In the genomic region with DNA sequence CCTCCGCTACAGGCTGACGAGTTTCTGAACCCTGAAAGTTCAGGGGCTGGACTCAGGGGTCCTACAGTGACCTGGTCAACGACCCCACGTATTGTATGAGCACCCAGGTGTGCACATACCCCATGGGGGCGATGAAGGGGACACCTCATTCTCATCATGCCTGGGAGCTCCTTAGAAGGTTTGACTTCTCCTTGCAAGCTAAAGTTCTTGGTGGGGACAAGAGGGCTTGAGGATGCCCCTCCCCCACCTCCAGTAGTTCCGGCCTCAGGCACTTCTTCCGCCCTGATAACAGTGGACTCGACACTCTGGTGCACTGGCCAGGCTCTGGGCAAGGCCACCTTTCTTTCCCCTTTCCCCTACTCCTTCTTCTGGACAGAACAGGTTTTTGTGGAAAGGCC, we compare ENCODE assay signal across 8 mouse cellular contexts. TPM values are rescaled to one million over a fixed set of nuclear protein-coding genes. Genes with fewer than 3 reads are reported as not detected.
DNase-seq lines count a peak whose midpoint lies in the region; ATAC-seq and TF ChIP-seq lines count a peak whose summit lies in the region.

No protein-coding gene starts in this region.

- peak overlapping the region; percentile 73 for H3K4me3 ChIP-seq in kidney, adult 2 months (ENCODE audit: insufficient read depth, low read depth, low read length)
- H3K4me3 ChIP-seq in cortical plate, adult 2 months (ENCODE audit: insufficient read depth, low read length), result peak overlapping the region; percentile 49
- H3K4me3 ChIP-seq in lung, postnatal 0 days (ENCODE audit: low read depth, low read length), result peak overlapping the region; percentile 68

- ATAC-seq in lung, postnatal 0 days, result peak; percentile 67

- TF ChIP-seq POLR2A in kidney, adult 2 months (IDR thresholded peaks at IDR 0.05; ENCODE audit: low read depth, low read length), result no peak
- no peak for TF ChIP-seq POLR2A in cortical plate, adult 2 months (IDR thresholded peaks at IDR 0.05; ENCODE audit: extremely low read depth, insufficient read depth, low read length)

- H3K4me2 ChIP-seq in lung, postnatal 0 days (replicated peaks; ENCODE audit: low read depth, low read length), result peak overlapping the region; percentile 81

- H3K36me3 ChIP-seq in kidney, adult 2 months (ENCODE audit: control insufficient read depth, insufficient read depth, low read length), result no peaks in the 10 kb centered on the region
- no peaks in the 10 kb centered on the region; the same call in 1 of the 2 replicates for H3K36me3 ChIP-seq in lung, postnatal 0 days (ENCODE audit: insufficient read depth, low read length)
- H3K36me3 ChIP-seq in splenic B cell, adult 2 months (ENCODE audit: control insufficient read depth, insufficient read depth, low read length, poor library complexity, severe bottlenecking), result no peaks in the 10 kb centered on the region; the same call in 1 of the 2 replicates

- no peak for TF ChIP-seq CTCF in kidney, adult 2 months (conservative IDR thresholded peaks at IDR 0.05; ENCODE audit: insufficient read depth, insufficient read length, low read depth, low read length)
- no peak for TF ChIP-seq CTCF in cortical plate, adult 2 months (IDR thresholded peaks at IDR 0.05; ENCODE audit: extremely low read depth, insufficient read depth, low read length)
- no peak for TF ChIP-seq CTCF in lung, postnatal 0 days (IDR thresholded peaks at IDR 0.05)

- no peaks in the 10 kb centered on the region for H3K27me3 ChIP-seq in kidney, adult 2 months (replicated peaks; ENCODE audit: control insufficient read depth, insufficient read depth, low read length)
- H3K27me3 ChIP-seq in lung, postnatal 0 days (replicated peaks; ENCODE audit: insufficient read depth, low read length), result no peaks in the 10 kb centered on the region
- H3K27me3 ChIP-seq in splenic B cell, adult 2 months (ENCODE audit: control insufficient read depth, insufficient read depth, low read length, poor library complexity, severe bottlenecking), result no peaks in the 10 kb centered on the region

- 8% methylated on average over 8 of the region's 8 CpGs for WGBS in kidney, adult 2 months
- 11% methylated on average over 8 of the region's 8 CpGs for WGBS in lung, postnatal 0 days

- peak overlapping the region; percentile 62 for H3K9ac ChIP-seq in lung, postnatal 0 days (replicated peaks; ENCODE audit: low read depth)

- TF ChIP-seq EP300 in lung, postnatal 0 days (IDR thresholded peaks at IDR 0.05), result no peak

- no peaks in the 10 kb centered on the region for H3K4me1 ChIP-seq in kidney, adult 2 months (ENCODE audit: control insufficient read depth, insufficient read depth, low read length)
- H3K4me1 ChIP-seq in cortical plate, adult 2 months (ENCODE audit: control insufficient read depth, insufficient read depth, low read length), result no peaks in the 10 kb centered on the region
- H3K4me1 ChIP-seq in lung, postnatal 0 days (ENCODE audit: insufficient read depth, low read depth, low read length), result peaks cover 3% of the 10 kb centered on the region; the same call in 1 of the 2 replicates

- H3K9me3 ChIP-seq in lung, postnatal 0 days (ENCODE audit: low read length), result no peaks in the 10 kb centered on the region

- DNase-seq in kidney, adult 2 months, result peak; percentile 27
- no peak for DNase-seq in kidney, adult 18-20 months
- DNase-seq in induced T-regulatory cell, adult 2 months (ENCODE audit: low read depth), result peak; percentile 59
- peak; percentile 68 for DNase-seq in lung, postnatal 0 days (ENCODE audit: low spot score)
- DNase-seq in splenic B cell, adult 2 months (ENCODE audit: low read depth, low spot score), result peak; percentile 33
- no peak for DNase-seq in cerebellum, postnatal 25 days
- no peak for DNase-seq in left cerebral cortex, adult 11 months (ENCODE audit: low spot score)

- peak overlapping the region; percentile 13; the same call in 1 of the 2 replicates for H3K27ac ChIP-seq in kidney, adult 2 months (ENCODE audit: insufficient read depth, low read depth, low read length)
- H3K27ac ChIP-seq in cortical plate, adult 2 months (ENCODE audit: insufficient read depth, low read length), result no peak overlapping the region
- peak overlapping the region; percentile 69 for H3K27ac ChIP-seq in lung, postnatal 0 days (ENCODE audit: low read length)

RNA-seq across cellular contexts. Expression of a gene that starts 0.7 kb away (rescaled TPM):
- polyA plus RNA-seq in kidney, adult 2 months (2012; rRNA removed), result 169 and 173 TPM in 2 replicates
- 274 and 285 TPM in 2 replicates for polyA plus RNA-seq in cortical plate, adult 2 months (2012; rRNA removed)
- polyA plus RNA-seq in lung, postnatal 0 days (2015; fragmentation: Nextera tagmentation; extraction: Ambion mirVana), result 87.1 and 94.2 TPM in 2 replicates

RNA-seq across cellular contexts. Expression of a gene that starts 6.1 kb away (rescaled TPM):
- not detected in 2 replicates for polyA plus RNA-seq in kidney, adult 2 months (2012; rRNA removed)
- polyA plus RNA-seq in cortical plate, adult 2 months (2012; rRNA removed), result 5.9 TPM in 1 of 2 replicates, not detected in the other
- 0.08 TPM in 1 of 2 replicates, not detected in the other for polyA plus RNA-seq in lung, postnatal 0 days (2015; fragmentation: Nextera tagmentation; extraction: Ambion mirVana)

RNA-seq across cellular contexts. Expression of a gene that starts 10.1 kb away (rescaled TPM):
- 15.6 and 27.2 TPM in 2 replicates for polyA plus RNA-seq in kidney, adult 2 months (2012; rRNA removed)
- 67.1 and 72.7 TPM in 2 replicates for polyA plus RNA-seq in cortical plate, adult 2 months (2012; rRNA removed)
- polyA plus RNA-seq in lung, postnatal 0 days (2015; fragmentation: Nextera tagmentation; extraction: Ambion mirVana), result 117 and 119 TPM in 2 replicates

RNA-seq across cellular contexts. Expression of a gene that starts 10.4 kb away (rescaled TPM):
- 44.8 and 46.2 TPM in 2 replicates for polyA plus RNA-seq in kidney, adult 2 months (2012; rRNA removed)
- polyA plus RNA-seq in cortical plate, adult 2 months (2012; rRNA removed), result 52.9 and 53.1 TPM in 2 replicates
- 34.2 and 37.3 TPM in 2 replicates for polyA plus RNA-seq in lung, postnatal 0 days (2015; fragmentation: Nextera tagmentation; extraction: Ambion mirVana)

RNA-seq across cellular contexts. Expression of a gene that starts 24.1 kb away (rescaled TPM):
- 47.2 and 76.9 TPM in 2 replicates for polyA plus RNA-seq in kidney, adult 2 months (2012; rRNA removed)
- 1.7 and 2.2 TPM in 2 replicates for polyA plus RNA-seq in cortical plate, adult 2 months (2012; rRNA removed)
- polyA plus RNA-seq in lung, postnatal 0 days (2015; fragmentation: Nextera tagmentation; extraction: Ambion mirVana), result not detected in 2 replicates

Comparison
In these comparisons a context has a peak if more than half of its experiments do, and no peak if none do; other contexts are left out.
1. DNase-seq: peak in kidney, adult 2 months (single experiment), induced T-regulatory cell, adult 2 months (single experiment), lung, postnatal 0 days (single experiment) and splenic B cell, adult 2 months (single experiment); none in kidney, adult 18-20 months (single experiment), cerebellum, postnatal 25 days (0 of 2) and left cerebral cortex, adult 11 months (single experiment).
2. Peak in every context shown above with its lines, with median percentiles within 50 percentile points of each other: H3K4me3 ChIP-seq.